Mouse (Mus musculus): ENCODE results near the gene Gsto1. TPM values are rescaled to one million over a fixed set of nuclear protein-coding genes. Genes with fewer than 3 reads are reported as not detected.
A peak's percentile ranks its signal among the peaks of the same experiment; 100 is the strongest.

Gsto1 gene
- polyA plus RNA-seq, 1 experiment: not detected

GRCm38 (mm10) chr19:47884296-47885085 is 29.7 kb downstream of the Gsto1 start:
- WGBS: 88% methylated on average over 13 of the region's 13 CpGs
- H3K4me3 ChIP-seq (ENCODE audit: insufficient read depth, low read depth, low read length): no peak overlapping the region
- TF ChIP-seq POLR2A (IDR thresholded peaks at IDR 0.05; ENCODE audit: insufficient read depth, low read depth, low read length) (no peak), CTCF (IDR thresholded peaks at IDR 0.05; ENCODE audit: insufficient read depth, low read depth, low read length) (no peak)

GRCm38 (mm10) chr19:47885191-47885743 is 30.5 kb downstream of the Gsto1 start:
- Histone ChIP-seq H3K4me1 (ENCODE audit: control insufficient read depth, insufficient read depth, low read length) (no peaks in the 10 kb centered on the region), H3K4me3 (ENCODE audit: insufficient read depth, low read depth, low read length) (no peak overlapping the region), H3K27ac (ENCODE audit: insufficient read depth, low read depth, low read length) (no peak overlapping the region)
- WGBS: 77% methylated on average over 7 of the region's 7 CpGs
- TF ChIP-seq POLR2A (IDR thresholded peaks at IDR 0.05; ENCODE audit: insufficient read depth, low read depth, low read length) (no peak), CTCF (IDR thresholded peaks at IDR 0.05; ENCODE audit: insufficient read depth, low read depth, low read length) (no peak)

More at GRCm38 (mm10) chr19:47884296-47885085, 29.7 kb downstream of the Gsto1 start:
- no peaks in the 10 kb centered on the region for H3K4me1 ChIP-seq (ENCODE audit: control insufficient read depth, insufficient read depth, low read length)
- H3K27ac ChIP-seq (ENCODE audit: insufficient read depth, low read depth, low read length): no peak overlapping the region

- Histone ChIP-seq H3K4me1 (ENCODE audit: control insufficient read depth, insufficient read depth, low read length) (no peaks in the 10 kb centered on the region), H3K27ac (ENCODE audit: insufficient read depth, low read depth, low read length) (no peak overlapping the region), H3K4me3 (ENCODE audit: insufficient read depth, low read depth, low read length) (no peak overlapping the region)
- WGBS: 90% methylated on average over 11 of the region's 11 CpGs
- TF ChIP-seq CTCF (IDR thresholded peaks at IDR 0.05; ENCODE audit: insufficient read depth, low read depth, low read length) (no peak), POLR2A (IDR thresholded peaks at IDR 0.05; ENCODE audit: insufficient read depth, low read depth, low read length) (no peak)
These were observed 31.1 kb downstream of the Gsto1 start for GRCm38 (mm10) chr19:47885886-47886285.

GRCm38 (mm10) chr19:47886617-47887016 is 31.8 kb downstream of the Gsto1 start:
- H3K4me1 ChIP-seq (ENCODE audit: control insufficient read depth, insufficient read depth, low read length): no peaks in the 10 kb centered on the region
- 81% methylated on average over 7 of the region's 7 CpGs for whole genome bisulfite sequencing
- no peak overlapping the region for H3K27ac ChIP-seq (ENCODE audit: insufficient read depth, low read depth, low read length)
- H3K4me3 ChIP-seq (ENCODE audit: insufficient read depth, low read depth, low read length): no peak overlapping the region
- TF ChIP-seq POLR2A (IDR thresholded peaks at IDR 0.05; ENCODE audit: insufficient read depth, low read depth, low read length) (no peak), CTCF (IDR thresholded peaks at IDR 0.05; ENCODE audit: insufficient read depth, low read depth, low read length) (no peak)

GRCm38 (mm10) chr19:47887417-47887816 is 32.6 kb downstream of the Gsto1 start:
- 92% methylated on average over 10 of the region's 10 CpGs for WGBS
- H3K4me3 ChIP-seq (ENCODE audit: insufficient read depth, low read depth, low read length): no peak overlapping the region
- no peaks in the 10 kb centered on the region for H3K4me1 ChIP-seq (ENCODE audit: control insufficient read depth, insufficient read depth, low read length)
- H3K27ac ChIP-seq (ENCODE audit: insufficient read depth, low read depth, low read length): no peak overlapping the region
- TF ChIP-seq POLR2A (IDR thresholded peaks at IDR 0.05; ENCODE audit: insufficient read depth, low read depth, low read length): peak; percentile 15; the same call in 1 of the 2 replicates
- no peak; the same call in 1 of the 2 replicates for TF ChIP-seq CTCF (IDR thresholded peaks at IDR 0.05; ENCODE audit: insufficient read depth, low read depth, low read length)

GRCm38 (mm10) chr19:47888037-47888436 is 33.3 kb downstream of the Gsto1 start:
- Histone ChIP-seq H3K4me1 (ENCODE audit: control insufficient read depth, insufficient read depth, low read length) (no peaks in the 10 kb centered on the region), H3K4me3 (ENCODE audit: insufficient read depth, low read depth, low read length) (no peak overlapping the region), H3K27ac (ENCODE audit: insufficient read depth, low read depth, low read length) (no peak overlapping the region)
- TF ChIP-seq CTCF (IDR thresholded peaks at IDR 0.05; ENCODE audit: insufficient read depth, low read depth, low read length): no peak
- no peak for TF ChIP-seq POLR2A (IDR thresholded peaks at IDR 0.05; ENCODE audit: insufficient read depth, low read depth, low read length)
- 95% methylated on average over 8 of the region's 8 CpGs for WGBS

- WGBS: 71% methylated on average over 10 of the region's 10 CpGs
- TF ChIP-seq CTCF (IDR thresholded peaks at IDR 0.05; ENCODE audit: insufficient read depth, low read depth, low read length) (no peak), POLR2A (IDR thresholded peaks at IDR 0.05; ENCODE audit: insufficient read depth, low read depth, low read length) (no peak)
- Histone ChIP-seq H3K4me3 (ENCODE audit: insufficient read depth, low read depth, low read length) (no peak overlapping the region), H3K4me1 (ENCODE audit: control insufficient read depth, insufficient read depth, low read length) (no peaks in the 10 kb centered on the region), H3K27ac (ENCODE audit: insufficient read depth, low read depth, low read length) (no peak overlapping the region)
These were observed 35.8 kb downstream of the Gsto1 start for GRCm38 (mm10) chr19:47890489-47891130.

GRCm38 (mm10) chr19:47891562-47892312 is 37.0 kb downstream of the Gsto1 start:
- H3K27ac ChIP-seq (ENCODE audit: insufficient read depth, low read depth, low read length): no peak overlapping the region
- H3K4me1 ChIP-seq (ENCODE audit: control insufficient read depth, insufficient read depth, low read length): no peaks in the 10 kb centered on the region
- 86% methylated on average over 11 of the region's 11 CpGs for WGBS
- no peak overlapping the region for H3K4me3 ChIP-seq (ENCODE audit: insufficient read depth, low read depth, low read length)
- TF ChIP-seq CTCF (IDR thresholded peaks at IDR 0.05; ENCODE audit: insufficient read depth, low read depth, low read length): no peak
- TF ChIP-seq POLR2A (IDR thresholded peaks at IDR 0.05; ENCODE audit: insufficient read depth, low read depth, low read length): no peak
